11 mouse cellular contexts compared by ENCODE assay signal in the genomic region with DNA sequence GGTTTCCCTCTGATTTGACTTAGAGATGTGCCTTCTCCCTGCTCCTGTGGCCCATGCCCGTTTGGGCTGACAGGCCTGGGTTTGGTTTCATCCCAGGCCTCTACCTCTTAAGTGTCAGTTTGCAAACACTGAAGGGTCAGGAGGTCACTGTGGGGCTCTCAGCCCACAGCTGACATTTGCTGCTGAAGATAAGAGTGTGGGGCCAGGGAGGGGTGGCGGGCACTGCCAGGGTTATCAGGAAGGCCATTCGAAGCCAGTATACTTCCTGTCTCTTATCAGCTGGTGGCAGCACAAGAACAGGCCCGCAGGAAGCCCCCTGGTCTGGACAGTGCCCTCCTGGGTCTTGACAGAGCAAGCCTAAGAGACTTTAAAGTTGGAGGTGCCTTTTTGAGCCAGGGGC. TPM values are rescaled to one million over a fixed set of nuclear protein-coding genes. Genes with fewer than 3 reads are reported as not detected.
DNase-seq lines count a peak whose midpoint lies in the region; ATAC-seq and TF ChIP-seq lines count a peak whose summit lies in the region.
"Had no signal": no experiment of that assay in that cellular context is flagged by ENCODE, and none has a peak within 500 bp of the region (broad histone marks: within the 10 kb centered on the region; RNA-seq: fewer than 3 reads in every experiment).

No protein-coding gene starts in this region.

- TF ChIP-seq CTCF in layer of hippocampus, adult 2 months (conservative IDR thresholded peaks at IDR 0.05), result no peak

- peak; percentile 17; the same call in 1 of the 2 replicates for ATAC-seq in kidney, embryonic 15.5 days (replicated peaks; ENCODE audit: low FRiP score)
- ATAC-seq in erythroblast, adult 5-6 weeks (replicated peaks; ENCODE audit: low FRiP score, poor library complexity, severe bottlenecking), result peak; percentile 32
- peak; percentile 56 for ATAC-seq in liver, embryonic 13.5 days (ENCODE audit: low read depth)

- H3K9me3 ChIP-seq in kidney, embryonic 15.5 days (replicated peaks), result no peaks in the 10 kb centered on the region
- no peaks in the 10 kb centered on the region for H3K9me3 ChIP-seq in liver, embryonic 13.5 days (replicated peaks)
- H3K9me3 ChIP-seq: hindbrain, embryonic 15.5 days had no signal

- DNase-seq in kidney, postnatal 10 days, result no peak
- DNase-seq in liver, embryonic 13.5 days, result peak; percentile 91
- peak; percentile 80 to 82 for DNase-seq in spleen, postnatal 10 days (ENCODE audit: low spot score in 2 of 2)
- no peak for DNase-seq in embryo, embryonic 11 days
- DNase-seq in layer of hippocampus, adult 2 months (ENCODE audit: low spot score in 2 of 2), result no peak
- DNase-seq: kidney, postnatal 36 days; thymus, postnatal 25 days had no signal

- no peak overlapping the region for H3K27ac ChIP-seq in kidney, embryonic 15.5 days
- peak overlapping the region; percentile 100 for H3K27ac ChIP-seq in liver, embryonic 13.5 days
- no peak overlapping the region for H3K27ac ChIP-seq in layer of hippocampus, adult 2 months
- H3K27ac ChIP-seq: hindbrain, embryonic 15.5 days had no signal

- no peak overlapping the region for H3K4me2 ChIP-seq in kidney, embryonic 15.5 days
- H3K4me2 ChIP-seq in liver, embryonic 13.5 days, result peak overlapping the region; percentile 79
- H3K4me2 ChIP-seq: hindbrain, embryonic 15.5 days; midbrain, embryonic 11.5 days had no signal

- no peak overlapping the region for H3K4me3 ChIP-seq in kidney, embryonic 15.5 days (replicated peaks)
- peak overlapping the region; percentile 97 for H3K4me3 ChIP-seq in liver, embryonic 13.5 days (replicated peaks)
- no peak overlapping the region for H3K4me3 ChIP-seq in layer of hippocampus, adult 2 months
- H3K4me3 ChIP-seq: hindbrain, embryonic 15.5 days had no signal

- H3K36me3 ChIP-seq in kidney, embryonic 15.5 days, result peaks cover 49% of the 10 kb centered on the region
- H3K36me3 ChIP-seq in liver, embryonic 13.5 days, result peaks cover 79% of the 10 kb centered on the region

- no peaks in the 10 kb centered on the region for H3K4me1 ChIP-seq in kidney, embryonic 15.5 days
- H3K4me1 ChIP-seq in liver, embryonic 13.5 days (replicated peaks), result peaks cover 100% of the 10 kb centered on the region
- H3K4me1 ChIP-seq: hindbrain, embryonic 15.5 days had no signal

- no peaks in the 10 kb centered on the region for H3K27me3 ChIP-seq in kidney, embryonic 15.5 days
- no peaks in the 10 kb centered on the region for H3K27me3 ChIP-seq in liver, embryonic 13.5 days
- H3K27me3 ChIP-seq: hindbrain, embryonic 15.5 days had no signal

- 63% methylated on average over 4 of the region's 4 CpGs for WGBS in kidney, embryonic 15.5 days
- 3% methylated on average over 4 of the region's 4 CpGs for WGBS in liver, embryonic 13.5 days (ENCODE audit: insufficient replicate concordance)

- H3K9ac ChIP-seq in kidney, embryonic 15.5 days, result no peak overlapping the region
- H3K9ac ChIP-seq in liver, embryonic 13.5 days, result peak overlapping the region; percentile 98
- H3K9ac ChIP-seq: hindbrain, embryonic 15.5 days had no signal

RNA-seq across cellular contexts. Expression of a gene that starts 14.7 kb away (rescaled TPM):
- 32.1 and 37.3 TPM in 2 replicates for polyA plus RNA-seq in kidney, embryonic 15.5 days (2015; fragmentation: Nextera tagmentation; extraction: Ambion mirVana)
- total RNA-seq in erythroblast, adult 5-6 weeks (2015; ENCODE audit: low replicate concordance), result 1,075 and 1,106 TPM in 2 replicates
- total RNA-seq in erythroblast, adult 5-6 weeks (2017; ENCODE audit: low replicate concordance), result 502 and 855 TPM in 2 replicates
- polyA plus RNA-seq in liver, embryonic 13.5 days (2015; fragmentation: Nextera tagmentation; extraction: Ambion mirVana), result 260 and 311 TPM in 2 replicates
- 1 to 10 TPM; 3.0 to 4.5 TPM for total RNA-seq in layer of hippocampus, adult 2 months (2021)

RNA-seq across cellular contexts. Expression of a gene that starts 35.1 kb away (rescaled TPM):
- polyA plus RNA-seq in kidney, embryonic 15.5 days (2015; fragmentation: Nextera tagmentation; extraction: Ambion mirVana), result 138 and 145 TPM in 2 replicates
- total RNA-seq in erythroblast, adult 5-6 weeks (2015; ENCODE audit: low replicate concordance), result 46.4 and 52.5 TPM in 2 replicates
- 59.4 and 91.0 TPM in 2 replicates for total RNA-seq in erythroblast, adult 5-6 weeks (2017; ENCODE audit: low replicate concordance)
- 94.5 and 96.8 TPM in 2 replicates for polyA plus RNA-seq in liver, embryonic 13.5 days (2015; fragmentation: Nextera tagmentation; extraction: Ambion mirVana)
- 10 to 100 TPM; 76.7 to 90.6 TPM for total RNA-seq in layer of hippocampus, adult 2 months (2021)

RNA-seq across cellular contexts. Expression of a gene that starts 57.5 kb away (rescaled TPM):
- polyA plus RNA-seq in kidney, embryonic 15.5 days (2015; fragmentation: Nextera tagmentation; extraction: Ambion mirVana), result 0.08 and 0.09 TPM in 2 replicates
- total RNA-seq in erythroblast, adult 5-6 weeks (2015; ENCODE audit: low replicate concordance), result not detected in 2 replicates
- total RNA-seq in erythroblast, adult 5-6 weeks (2017; ENCODE audit: low replicate concordance), result not detected in 2 replicates
- 0.08 TPM in 1 of 2 replicates, not detected in the other for polyA plus RNA-seq in liver, embryonic 13.5 days (2015; fragmentation: Nextera tagmentation; extraction: Ambion mirVana)
- total RNA-seq in layer of hippocampus, adult 2 months (2021), result under 1 TPM in 1 of 2 experiments, not detected in 1; 0.29 TPM

Comparison
In these comparisons a context has a peak if more than half of its experiments do, and no peak if none do; other contexts are left out.
1. DNase-seq: peak in liver, embryonic 13.5 days (single experiment) and spleen, postnatal 10 days (2 of 2); none in kidney, postnatal 10 days (single experiment), embryo, embryonic 11 days (single experiment) and layer of hippocampus, adult 2 months (0 of 2).
2. RNA of a gene that starts 14.7 kb away (total RNA-seq): 502 to 1,106 TPM in erythroblast, adult 5-6 weeks; 3.0 to 4.5 TPM in layer of hippocampus, adult 2 months; every median in the first group is over 10 times any median in the second.
3. Peak in every context shown above with its lines, with median percentiles within 50 percentile points of each other: ATAC-seq.